Mouse (Mus musculus): ENCODE results near the gene Bfsp1. TPM values are rescaled to one million over a fixed set of nuclear protein-coding genes. Genes with fewer than 3 reads are reported as not detected.

The Bfsp1 gene
- total RNA-seq, 2 experiments from 2014 or later, result 0.87 to 1.3 TPM

- no peak for DNase-seq
Observed at GRCm38 (mm10) chr2:143796335-143797013, 66.5 kb downstream of the Bfsp1 start.

- DNase-seq, result no peak
Observed at GRCm38 (mm10) chr2:143795858-143796257, 67.1 kb downstream of the Bfsp1 start.

GRCm38 (mm10) chr2:143789911-143790310 is 73.1 kb downstream of the Bfsp1 start:
- DNase-seq, result no peak

GRCm38 (mm10) chr2:143780310-143780709 is 82.7 kb downstream of the Bfsp1 start:
- no peak for DNase-seq

Other genes starting within 250 kb of the Bfsp1 start
- 100 to 1,000 TPM; 175 to 191 TPM for gene Dstn, start 52.1 kb upstream of the Bfsp1 start, total RNA-seq (2021)
- gene Rrbp1, start 148.1 kb upstream of the Bfsp1 start, total RNA-seq (2021), result 100 to 1,000 TPM; 189 to 196 TPM
- gene Banf2, start 169.9 kb upstream of the Bfsp1 start, total RNA-seq (2021), result not detected